Mouse (Mus musculus) v-Abl transformed pro-B cells (cell line): ENCODE measurements at regions not wholly inside any gene's neighbourhood (a gene's known extent, or its start where the extent isn't known, plus 50 kb on each side); places are given as distances from the start of the nearest gene placed in this dataset.

Source experiments
- in situ Hi-C, 2 experiments: fragments of 400-800 bp; cut with MboI; formaldehyde crosslinking; loops; one replicate each; pipeline ENCODE4 v1.15.1; 2025; ENCODE audit not compliant: unreplicated experiment in 2 of 2

DNA sequence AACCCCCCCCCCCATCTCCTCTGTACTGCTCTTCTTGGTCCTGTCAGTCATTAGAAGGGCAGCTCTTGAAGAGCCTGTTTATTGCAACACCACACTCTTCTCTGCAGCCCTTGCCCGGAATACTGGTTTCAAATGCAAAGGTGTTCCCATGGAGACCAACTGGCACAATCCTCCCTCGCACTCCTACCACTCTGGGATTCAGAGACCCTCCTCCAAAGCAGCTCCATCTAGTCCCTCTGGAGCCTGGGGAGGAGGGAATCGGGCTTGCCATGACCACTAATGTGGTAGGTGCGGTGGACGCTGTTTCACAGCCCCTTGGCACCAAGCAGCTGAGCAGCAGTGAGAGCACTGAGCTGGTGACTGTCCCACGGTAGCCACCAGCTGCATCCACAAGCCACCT lies 83.1 kb downstream of the Stk35 start:
- in situ Hi-C loops = loop anchor here in 1 of 2 experiments (10.0 to 25.0 kb wide), 2 partner anchors 351 to 479 kb away; no protein-coding TSS in a partner anchor

DNA sequence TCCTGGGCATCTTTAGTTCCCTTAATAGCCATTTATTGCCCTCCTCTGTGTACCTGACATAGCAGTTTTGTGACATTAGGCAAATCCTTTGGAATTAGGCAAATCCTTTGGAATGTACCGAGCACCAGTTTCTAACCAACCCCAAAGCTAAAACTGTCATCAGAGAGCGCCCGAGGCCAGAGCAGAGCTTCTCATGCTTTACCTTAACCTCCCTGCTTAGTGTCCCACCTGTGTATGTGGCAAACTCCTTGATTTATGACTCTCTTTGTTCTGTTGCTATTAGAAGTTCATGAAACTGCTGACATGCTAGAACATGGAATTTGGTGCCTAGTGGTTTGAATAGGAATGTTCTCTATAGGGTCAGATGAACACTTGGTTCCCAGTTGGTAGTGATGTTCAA lies 84.0 kb downstream of the Stk35 start:
- in situ Hi-C loops = loop anchor here in 1 of 2 experiments (10.0 to 25.0 kb wide), 2 partner anchors 350 to 478 kb away; no protein-coding TSS in a partner anchor

DNA sequence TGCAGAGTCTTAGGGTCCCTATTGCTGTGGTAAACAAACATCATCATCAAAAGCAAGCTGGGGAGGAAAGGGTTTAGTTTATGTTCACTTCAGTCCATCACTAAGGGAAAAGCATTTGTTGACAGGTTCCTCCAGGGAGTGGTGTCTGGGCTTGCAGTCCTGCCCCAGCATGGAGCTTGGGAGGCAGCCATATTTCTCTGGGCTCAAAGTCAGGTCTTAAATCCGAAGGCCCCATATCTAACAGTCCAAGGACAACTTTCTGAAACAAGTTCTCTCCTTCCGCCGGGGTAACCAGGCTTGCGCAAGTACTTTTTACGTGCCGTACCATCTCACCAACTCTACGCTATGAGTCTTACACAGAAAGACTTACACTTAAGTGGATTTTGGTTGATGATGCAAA lies 85.2 kb downstream of the Stk35 start:
- in situ Hi-C loops = loop anchor here in 1 of 2 experiments (10.0 to 25.0 kb wide), 2 partner anchors 349 to 477 kb away; no protein-coding TSS in a partner anchor

DNA sequence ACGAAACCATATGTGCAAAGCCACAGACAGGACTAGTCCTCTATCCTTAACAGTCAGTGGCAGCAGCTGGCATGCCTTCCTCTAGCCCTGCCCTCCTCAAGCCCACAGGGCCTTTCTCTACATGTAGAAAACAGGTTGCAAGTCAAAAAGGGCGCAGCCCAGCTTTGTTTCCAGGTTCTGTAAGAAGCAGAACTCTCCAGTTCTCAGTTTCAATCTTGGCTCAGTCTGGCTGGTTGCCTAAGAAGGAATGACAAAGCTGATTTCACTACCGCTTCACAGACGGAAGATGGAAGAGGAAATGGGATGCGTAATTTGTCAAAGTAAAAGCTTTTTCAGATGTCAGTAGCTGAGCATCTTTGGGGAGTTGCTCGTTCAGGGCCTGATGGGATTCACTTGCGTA lies 92.9 kb downstream of the Stk35 start:
- in situ Hi-C loops = loop anchor here in 1 of 2 experiments (25.0 kb wide), 1 partner anchor 469 kb away; no protein-coding TSS in a partner anchor

DNA sequence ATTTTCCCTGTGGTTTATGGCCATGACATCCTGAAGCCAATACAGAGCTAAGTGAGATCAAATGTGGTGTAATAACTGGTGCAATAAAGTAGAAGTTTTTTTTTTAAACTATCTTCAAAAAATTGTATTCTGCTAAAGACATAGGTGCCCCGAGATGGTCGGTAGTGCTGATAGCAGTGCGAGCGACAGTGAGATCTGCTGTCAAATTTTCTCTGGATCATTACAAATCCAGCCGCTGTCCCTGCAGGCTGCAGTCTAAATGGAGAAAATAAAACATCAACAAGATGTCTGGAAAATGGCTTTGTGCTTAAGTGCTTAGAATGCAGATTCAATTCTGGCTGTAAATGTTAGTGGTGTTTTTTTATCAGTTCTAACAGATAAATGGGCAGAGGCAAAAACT lies 93.5 kb downstream of the Stk35 start:
- in situ Hi-C loops = loop anchor here in 1 of 2 experiments (25.0 kb wide), 1 partner anchor 468 kb away; no protein-coding TSS in a partner anchor

DNA sequence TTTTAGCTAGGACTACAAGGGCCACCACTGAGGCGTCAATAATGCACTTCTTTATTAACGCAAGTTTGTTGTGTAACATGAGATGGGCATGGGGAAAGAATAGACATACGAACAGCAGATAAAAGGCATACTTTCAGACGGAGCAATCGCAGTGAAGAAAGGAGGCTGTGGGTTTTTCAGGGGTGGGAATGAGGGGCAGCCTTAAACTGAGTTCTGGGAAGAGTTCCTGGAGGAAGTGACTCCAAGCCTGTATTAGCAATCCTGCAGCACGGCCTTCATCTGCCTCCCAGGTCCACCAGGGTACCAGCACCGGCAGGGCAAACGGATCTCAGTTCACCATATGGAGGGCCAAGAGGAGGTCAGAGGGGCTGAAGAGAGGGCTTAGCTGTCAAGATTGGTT lies 94.6 kb downstream of the Stk35 start:
- in situ Hi-C loops = loop anchor here in 1 of 2 experiments (25.0 kb wide), 1 partner anchor 467 kb away; no protein-coding TSS in a partner anchor

DNA sequence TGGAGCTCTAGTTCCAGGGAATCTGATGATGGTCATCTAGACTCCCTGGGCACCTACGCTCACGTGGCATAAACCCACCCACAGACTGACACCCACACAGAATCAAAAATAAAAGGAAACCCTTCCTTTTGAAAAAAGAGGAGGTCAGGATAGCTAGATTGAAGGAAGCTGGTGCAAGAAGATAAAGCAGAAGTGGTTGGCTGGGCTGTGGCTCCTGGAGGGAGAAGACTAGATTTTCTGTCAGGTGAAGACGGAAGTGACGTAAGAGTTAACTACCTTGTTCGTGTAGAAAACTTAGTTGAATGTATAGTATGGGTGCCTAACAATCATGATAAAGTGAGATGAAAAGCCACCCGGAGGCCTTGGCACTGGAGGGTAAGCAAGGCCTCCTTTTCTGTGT lies 95.1 kb downstream of the Stk35 start:
- in situ Hi-C loops = loop anchor here in 1 of 2 experiments (25.0 kb wide), 1 partner anchor 467 kb away; no protein-coding TSS in a partner anchor

DNA sequence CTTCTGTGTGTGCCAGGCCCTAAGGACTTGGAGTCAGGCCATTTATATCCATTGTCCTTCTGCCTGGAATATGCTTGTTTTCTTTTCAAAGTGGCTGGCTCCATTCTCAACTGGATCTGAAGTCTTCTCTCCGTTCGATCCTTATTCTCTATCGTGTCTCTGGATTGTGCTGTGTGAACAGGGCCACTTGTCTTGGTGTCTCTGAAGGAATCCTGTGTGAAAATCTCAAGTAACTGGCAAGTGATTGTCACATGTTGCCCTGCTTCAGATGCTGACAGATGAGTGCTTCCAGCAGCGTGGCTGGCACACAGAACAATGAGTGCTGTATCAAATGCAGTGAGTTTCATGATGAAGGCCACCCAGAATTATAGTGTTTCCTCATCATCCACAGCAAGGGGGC lies 96.4 kb downstream of the Stk35 start:
- in situ Hi-C loops = loop anchor here in 1 of 2 experiments (25.0 kb wide), 1 partner anchor 466 kb away; no protein-coding TSS in a partner anchor

DNA sequence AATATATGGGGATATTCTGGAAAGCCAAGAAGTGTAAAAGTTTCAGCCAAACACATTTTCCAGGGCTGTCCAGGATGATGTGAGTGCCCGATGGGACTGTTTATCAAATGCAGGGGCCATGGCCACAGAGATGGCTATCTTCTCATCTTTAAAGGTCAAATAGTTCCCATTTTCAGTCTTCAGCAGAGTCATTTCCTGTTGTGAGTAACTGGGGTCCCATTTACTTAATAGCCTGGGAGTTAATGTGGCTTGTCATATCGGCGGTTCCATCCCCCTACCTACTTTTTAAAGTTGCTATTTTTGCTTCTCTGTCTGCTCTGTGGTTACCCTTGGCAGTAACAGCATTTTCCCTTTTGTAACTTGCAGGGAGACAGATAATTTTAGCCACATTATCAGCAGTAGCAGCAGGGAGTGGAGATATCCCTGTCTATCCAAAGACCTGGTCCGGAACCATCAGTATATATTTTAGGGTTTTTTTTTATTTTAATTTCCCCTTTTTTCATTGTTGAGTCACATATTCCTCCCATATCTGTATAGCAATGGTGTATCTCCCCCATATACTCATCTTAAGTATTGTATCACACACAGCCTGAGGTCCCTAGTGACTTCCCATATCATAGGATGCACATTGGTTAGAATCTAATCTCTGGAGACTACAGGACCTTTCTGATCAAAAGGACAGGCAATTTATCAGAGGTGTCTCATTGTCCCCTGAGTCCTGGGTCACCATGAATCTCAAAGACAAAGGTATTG lies 103.2 kb downstream of the Stk35 start:
- in situ Hi-C loops = no loop called here

DNA sequence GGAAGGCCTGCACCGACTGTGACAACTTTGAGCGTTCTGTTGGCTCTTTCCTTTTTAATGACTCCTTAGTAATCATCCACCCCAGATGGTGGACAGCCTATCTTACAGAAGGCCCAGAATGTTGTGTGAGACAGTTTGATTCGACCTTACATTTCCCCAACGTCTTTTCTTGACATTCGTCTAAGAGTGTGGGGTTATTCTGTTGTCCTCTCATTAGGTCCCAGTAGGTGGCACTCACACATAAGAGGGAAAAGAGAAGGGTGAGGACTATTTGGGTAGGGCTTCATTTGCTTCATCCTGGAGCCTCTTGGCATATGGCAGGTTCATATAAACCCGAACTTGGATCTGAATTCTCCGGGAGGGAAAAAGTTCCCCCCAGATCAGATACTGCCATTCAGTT lies 104.4 kb downstream of the Stk35 start:
- in situ Hi-C loops = no loop called here

DNA sequence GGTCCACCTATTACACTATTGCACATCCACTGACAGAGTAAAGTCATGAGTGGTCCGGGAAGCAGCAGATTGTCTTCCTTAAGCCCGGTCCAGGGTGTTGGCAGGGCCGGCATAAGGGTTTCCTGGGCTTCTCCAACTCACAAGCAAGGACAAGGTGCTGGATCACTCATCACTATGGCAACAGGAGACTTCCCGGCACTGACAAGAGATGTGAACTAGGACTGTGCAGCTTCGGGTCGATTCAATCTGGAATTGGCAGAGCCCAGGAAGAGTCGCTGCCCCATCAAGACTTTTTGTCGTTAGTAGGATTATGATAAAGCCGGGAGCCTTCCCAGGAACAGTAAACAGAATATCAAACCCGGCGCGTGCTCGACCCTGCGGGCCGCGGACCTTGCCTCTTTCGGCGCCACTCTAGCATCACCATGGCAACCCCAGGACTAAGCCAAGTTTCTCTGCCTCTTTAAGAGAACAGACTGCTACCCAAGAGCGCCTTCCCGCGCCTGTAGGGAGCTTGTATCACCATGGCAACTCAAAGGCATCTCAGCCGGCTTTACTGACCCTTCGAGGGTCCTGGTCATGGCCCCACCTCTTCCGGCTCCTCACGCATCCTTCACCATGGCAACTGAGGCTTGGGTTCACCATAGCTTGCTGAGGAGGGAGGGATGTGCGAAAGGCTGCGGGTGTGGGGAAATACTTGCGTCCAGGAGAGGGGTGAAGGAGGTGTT lies 103.3 kb upstream of the Tgm3 start:
- in situ Hi-C loops = no loop called here

DNA sequence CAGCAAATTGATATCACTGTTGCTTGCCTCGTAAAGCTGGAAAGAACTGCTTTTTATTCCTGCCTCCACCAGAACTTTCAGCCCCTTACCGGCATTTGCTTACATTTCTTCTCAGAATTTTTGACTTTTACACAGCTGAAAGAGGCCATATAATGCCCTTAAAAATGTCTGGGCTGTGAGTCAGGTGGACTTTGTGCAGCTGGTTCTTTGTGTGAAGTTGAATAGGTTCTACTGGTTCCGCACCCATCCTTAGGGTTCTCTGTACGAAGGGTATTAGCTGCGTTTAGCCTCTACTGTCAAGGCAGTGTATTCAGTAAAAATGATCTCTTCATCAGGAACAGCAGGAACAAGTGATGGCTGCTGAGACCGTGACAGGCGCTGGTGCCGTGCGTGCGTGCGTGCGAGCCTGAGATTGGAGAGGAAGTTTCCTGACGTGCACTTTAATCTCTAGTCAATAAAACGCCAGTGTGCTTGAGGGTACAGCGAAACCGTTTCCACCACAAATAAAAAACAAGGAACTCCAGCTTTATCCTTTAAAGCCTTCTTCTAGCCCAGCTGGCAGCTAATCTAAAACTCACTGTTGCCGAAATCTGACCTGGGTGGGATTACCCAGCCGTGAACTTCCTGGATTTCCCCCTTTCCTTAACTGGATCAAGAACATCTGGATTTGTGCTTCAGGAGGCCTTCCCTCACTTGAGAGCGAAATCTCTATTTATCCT lies 100.8 kb upstream of the Tgm3 start:
- in situ Hi-C loops = no loop called here

DNA sequence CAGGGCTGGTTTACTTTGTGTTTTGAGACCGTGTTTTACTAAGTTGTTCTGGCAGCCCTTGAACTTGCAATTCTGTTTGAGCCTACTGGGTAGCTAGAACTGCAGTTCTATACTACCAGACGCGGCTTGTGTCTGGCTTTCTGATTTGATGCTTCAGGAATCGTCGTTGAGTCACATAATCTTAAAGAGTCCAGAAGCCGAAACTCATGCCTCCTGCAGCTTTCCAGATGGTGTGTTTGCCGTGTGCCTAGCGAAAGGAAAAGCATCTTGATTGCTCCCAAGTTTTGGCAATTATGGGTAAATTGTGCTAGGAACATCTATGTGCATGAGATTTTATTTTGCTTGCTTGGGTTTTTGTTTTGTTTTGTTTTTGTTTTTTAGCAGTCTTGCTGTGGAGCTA lies 99.6 kb upstream of the Tgm3 start:
- in situ Hi-C loops = no loop called here

DNA sequence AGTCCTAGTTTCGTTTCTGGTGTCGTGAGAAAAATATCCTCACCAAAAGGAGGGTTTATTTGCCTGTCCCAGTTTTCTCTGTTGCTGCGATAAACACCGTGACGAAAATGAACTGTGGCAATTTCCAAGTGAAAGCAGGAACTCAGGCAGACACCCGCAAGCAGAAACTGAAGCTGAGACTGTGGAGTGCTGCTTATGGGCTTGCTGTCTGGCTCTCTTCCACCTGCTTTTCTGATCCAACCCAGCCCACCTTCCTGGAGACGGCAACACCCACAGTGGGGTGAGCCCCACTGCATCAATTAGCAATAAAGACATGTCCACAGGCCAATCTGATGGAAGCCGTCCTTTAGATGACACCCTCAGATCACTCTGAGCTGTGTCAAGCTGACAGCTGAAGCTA lies 97.9 kb upstream of the Tgm3 start:
- in situ Hi-C loops = no loop called here

DNA sequence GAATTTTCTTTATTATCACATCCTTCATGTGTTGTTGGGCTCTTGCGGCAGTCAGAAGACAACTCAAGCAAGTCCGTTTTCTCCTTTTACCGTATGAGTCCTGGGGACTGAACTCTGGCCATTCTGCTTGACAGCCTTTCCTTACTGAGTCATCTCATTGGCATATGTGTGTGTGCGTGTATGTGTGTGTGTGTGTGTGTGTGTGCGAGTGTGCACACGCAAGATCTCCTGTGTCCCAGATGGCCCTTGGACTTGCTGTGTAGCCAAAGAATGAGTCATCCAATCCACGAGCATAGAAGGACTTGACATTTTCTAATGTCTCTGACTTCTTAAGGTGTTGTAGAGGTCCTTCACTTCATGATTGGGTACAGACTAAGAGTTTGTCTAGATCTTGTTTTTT lies 95.7 kb upstream of the Tgm3 start:
- in situ Hi-C loops = no loop called here

DNA sequence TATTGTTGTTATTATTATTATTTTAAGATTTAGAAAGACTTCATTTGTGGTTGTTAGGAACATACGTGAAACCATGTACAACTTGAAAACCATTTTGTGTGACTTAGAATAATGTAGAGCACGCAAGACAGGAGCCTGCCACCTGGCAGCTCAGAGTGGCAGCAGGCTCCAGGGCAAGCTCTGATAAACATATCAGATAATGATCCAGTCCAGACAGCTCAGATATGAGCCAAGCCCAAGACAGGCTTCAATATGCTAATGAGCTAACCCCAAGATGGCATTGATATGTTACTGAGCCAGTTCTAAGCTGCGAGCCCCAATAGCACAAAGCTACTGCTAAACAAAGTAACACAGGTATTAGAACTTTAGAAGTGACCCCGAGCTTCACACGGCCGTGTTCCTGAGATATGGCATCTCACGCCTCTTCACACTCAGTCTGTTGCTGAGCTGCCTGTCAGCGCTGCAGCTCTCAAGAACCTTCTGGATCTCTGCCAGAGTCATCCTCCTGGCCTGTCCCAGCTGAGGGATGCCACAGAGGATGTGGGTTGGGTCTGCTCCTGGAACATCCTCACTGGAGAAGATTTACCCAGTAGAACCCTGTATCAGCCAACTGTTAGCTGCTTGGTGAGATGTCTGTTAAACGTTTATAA lies 93.9 kb upstream of the Tgm3 start:
- in situ Hi-C loops = no loop called here

DNA sequence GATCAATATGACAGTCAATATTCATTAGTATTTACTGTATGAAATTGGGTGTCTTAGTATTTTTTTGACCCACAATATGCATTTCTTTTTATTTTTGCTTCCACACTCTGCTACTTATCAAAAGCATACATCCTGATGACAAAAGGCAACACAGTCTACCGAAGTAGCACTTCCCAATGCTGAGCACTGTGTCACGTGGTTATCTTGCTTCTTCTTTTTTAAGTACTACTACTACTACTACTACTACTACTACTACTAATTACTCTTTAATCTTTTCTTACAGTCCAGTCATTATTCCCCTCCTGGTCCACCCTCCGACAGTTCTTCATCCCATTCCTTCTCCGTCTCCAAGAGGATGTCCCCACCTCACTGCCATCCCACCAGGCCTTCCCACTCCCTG lies 92.6 kb upstream of the Tgm3 start:
- in situ Hi-C loops = no loop called here

DNA sequence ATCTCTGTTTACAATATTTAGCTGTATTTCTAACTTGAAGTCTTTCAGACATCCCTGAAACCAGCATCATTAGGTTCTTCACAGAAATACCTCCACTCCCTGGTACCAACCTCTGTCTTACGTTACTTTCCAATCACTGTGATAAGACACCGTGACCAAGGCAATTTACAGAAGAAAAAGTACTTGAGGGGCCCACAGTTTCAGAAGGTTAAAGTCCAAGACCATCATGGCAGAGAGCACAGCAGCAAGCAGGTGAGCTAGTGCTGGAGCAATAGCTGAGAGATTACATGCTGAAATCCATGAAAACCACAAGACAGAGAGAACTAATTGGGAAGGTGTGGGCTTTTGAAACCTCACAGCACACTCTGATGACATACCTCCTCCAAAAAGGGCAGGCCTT lies 84.9 kb upstream of the Tgm3 start:
- in situ Hi-C loops = no loop called here

DNA sequence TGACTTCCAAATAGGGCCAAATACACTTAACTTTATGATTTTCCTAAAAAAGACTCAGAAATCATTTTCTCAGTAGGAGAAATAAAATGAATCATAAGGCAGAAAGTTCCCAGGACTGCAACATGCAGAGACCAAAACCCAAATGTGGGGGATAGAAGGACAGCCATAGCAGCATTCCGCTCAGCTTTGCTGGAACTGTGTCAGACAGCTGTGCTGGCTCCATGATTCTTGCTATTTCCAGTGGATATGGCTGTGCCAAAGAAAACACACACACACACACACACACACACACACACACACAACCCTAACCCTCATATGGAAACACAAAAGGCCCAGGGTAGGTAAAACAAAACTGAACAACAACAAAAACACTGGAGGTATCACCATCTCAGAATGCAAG lies 78.6 kb upstream of the Tgm3 start:
- in situ Hi-C loops = no loop called here

DNA sequence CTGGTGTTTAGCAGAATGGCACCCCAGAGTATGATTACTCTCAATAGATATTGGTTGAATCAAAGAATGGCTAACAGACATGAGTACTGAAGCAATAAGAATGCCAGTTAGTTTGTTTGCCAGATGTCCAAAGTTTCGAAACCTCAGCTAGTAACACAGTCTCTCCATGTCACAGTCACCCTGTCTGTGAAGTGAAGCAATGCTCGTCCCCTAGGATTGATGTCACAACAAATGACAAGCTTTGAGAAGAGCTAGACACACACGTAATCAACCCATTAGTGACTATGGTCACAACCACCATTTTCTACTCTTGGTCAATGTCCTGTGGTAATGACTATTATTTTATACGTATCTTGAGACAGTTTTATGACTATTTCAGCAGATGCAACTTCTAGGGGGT lies 69.3 kb upstream of the Tgm3 start:
- in situ Hi-C loops = no loop called here
